Mouse (Mus musculus): Measurements from ENCODE around the gene Timp3. TPM values are rescaled to one million over a fixed set of nuclear protein-coding genes. Genes with fewer than 3 reads are reported as not detected.

Timp3 gene
- 46.9 TPM for polyA plus RNA-seq (2014; fragmentation: Illumina TruSeq; extraction: RNeasy Lipid Tissue Mini Kit (QIAGEN cat#74804); ENCODE audit: low replicate concordance)

GRCm38 (mm10) chr10:86300293-86301116, at the start of gene Timp3:
TSS of gene Timp3 (plus strand) at chr10:86300372.

Other genes starting within 250 kb of the Timp3 start
- not detected for gene Syn3, start 198.5 kb downstream of the Timp3 start, polyA plus RNA-seq (2014; fragmentation: Illumina TruSeq; extraction: RNeasy Lipid Tissue Mini Kit (QIAGEN cat#74804); ENCODE audit: low replicate concordance)

Measured in small intestine, adult 10 weeks (tissue).